ENCODE assay signal across 28 mouse cellular contexts in the genomic region with DNA sequence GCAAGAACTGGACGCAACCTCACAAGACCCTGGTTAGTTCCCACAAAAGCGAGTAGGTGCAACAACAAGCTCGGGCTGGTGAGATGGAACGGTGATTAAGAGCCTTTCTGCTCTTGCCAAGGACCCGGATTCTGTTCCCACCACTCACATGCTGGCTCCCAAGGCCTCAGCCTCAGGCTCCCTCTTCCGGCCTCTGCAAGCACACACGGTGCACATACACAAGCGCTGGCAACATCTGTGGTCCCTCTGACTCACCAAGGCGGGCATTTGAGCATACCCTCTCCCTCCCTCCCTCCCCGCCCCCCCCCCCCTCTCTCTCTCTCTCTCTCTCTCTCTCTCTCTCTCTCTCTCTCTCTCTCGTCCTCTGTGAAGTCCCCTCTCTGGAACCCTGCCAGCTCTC. TPM values are rescaled to one million over a fixed set of nuclear protein-coding genes. Genes with fewer than 3 reads are reported as not detected.
DNase-seq lines count a peak whose midpoint lies in the region; ATAC-seq and TF ChIP-seq lines count a peak whose summit lies in the region.
"Had no signal": no experiment of that assay in that cellular context is flagged by ENCODE, and none has a peak within 500 bp of the region (broad histone marks: within the 10 kb centered on the region; RNA-seq: fewer than 3 reads in every experiment).

No protein-coding gene starts in this region.

- H3K9ac ChIP-seq in forebrain, embryonic 14.5 days (ENCODE audit: low read length) = no peak overlapping the region
- H3K9ac ChIP-seq in forebrain, postnatal 0 days = no peak overlapping the region
- H3K9ac ChIP-seq in lung, embryonic 16.5 days (ENCODE audit: low read length) = no peak overlapping the region
- H3K9ac ChIP-seq: heart, embryonic 12.5 days; hindbrain, embryonic 15.5 days; kidney, embryonic 15.5 days; liver, embryonic 12.5 days; liver, postnatal 0 days; midbrain, embryonic 13.5 days had no signal

- H3K27me3 ChIP-seq in forebrain, embryonic 14.5 days (replicated peaks; ENCODE audit: control insufficient read depth, insufficient read depth, low read length) = no peaks in the 10 kb centered on the region
- H3K27me3 ChIP-seq in forebrain, postnatal 0 days (ENCODE audit: insufficient read depth, low read length) = no peaks in the 10 kb centered on the region
- no peaks in the 10 kb centered on the region for H3K27me3 ChIP-seq in lung, embryonic 16.5 days (ENCODE audit: control insufficient read depth, insufficient read depth, low read depth, low read length)
- H3K27me3 ChIP-seq: heart, embryonic 12.5 days; hindbrain, embryonic 15.5 days; kidney, embryonic 15.5 days; liver, embryonic 12.5 days; megakaryocyte, embryonic 14.5 days; midbrain, embryonic 13.5 days had no signal

- peak; percentile 24 for DNase-seq in forebrain, embryonic 14.5 days (ENCODE audit: low spot score)
- DNase-seq in forebrain, postnatal 0 days = no peak
- DNase-seq in lung, postnatal 10 days = no peak
- peak; percentile 12 for DNase-seq in ES-CJ7 (ENCODE audit: low read depth, low spot score)
- DNase-seq in thymus, postnatal 25 days = no peak
- DNase-seq: adrenal gland, adult 8-10 months; cerebellum, adult 11 months; cerebellum, adult 9-10 months; cerebellum, postnatal 36 days; gastrocnemius, postnatal 14 days; kidney, adult 11 months; kidney, postnatal 36 days; left cerebral cortex, postnatal 4 days; liver, postnatal 0 days; lung, postnatal 4 days; right cerebral cortex, adult 18-20 months; thymus, adult 18-20 months; thymus, postnatal 36 days had no signal

- peaks cover 4% of the 10 kb centered on the region for H3K4me1 ChIP-seq in forebrain, embryonic 14.5 days (ENCODE audit: control insufficient read depth, insufficient read depth, low read length)
- peaks cover 6% of the 10 kb centered on the region for H3K4me1 ChIP-seq in forebrain, postnatal 0 days (ENCODE audit: insufficient read depth)
- H3K4me1 ChIP-seq in lung, embryonic 16.5 days (replicated peaks; ENCODE audit: control insufficient read depth, insufficient read depth, low read length) = peaks cover 14% of the 10 kb centered on the region
- H3K4me1 ChIP-seq in brown adipose tissue, adult 24 weeks (ENCODE audit: control insufficient read depth, insufficient read depth, insufficient read length, low read length) = peaks cover 52% of the 10 kb centered on the region

- ATAC-seq in forebrain, embryonic 14.5 days = no peak
- ATAC-seq in forebrain, postnatal 0 days = no peak
- 0 out of 2 replicates have a peak, but pooled peaks have one; percentile 30 for ATAC-seq in lung, embryonic 16.5 days (ENCODE audit: low read depth)
- ATAC-seq: inflammation-experienced regulatory T-cells, adult 6 months; liver, embryonic 12.5 days; liver, postnatal 0 days; midbrain, embryonic 13.5 days had no signal

- no peak overlapping the region for H3K4me3 ChIP-seq in forebrain, embryonic 14.5 days (ENCODE audit: low read depth, low read length)
- H3K4me3 ChIP-seq in forebrain, postnatal 0 days (ENCODE audit: low read depth, low read length) = no peak overlapping the region
- no peak overlapping the region for H3K4me3 ChIP-seq in lung, embryonic 16.5 days (ENCODE audit: low read length)
- no peak overlapping the region for H3K4me3 ChIP-seq in brown adipose tissue, adult 24 weeks (ENCODE audit: insufficient read depth, low read depth, low read length)
- H3K4me3 ChIP-seq: heart, embryonic 12.5 days; hindbrain, embryonic 15.5 days; kidney, embryonic 15.5 days; layer of hippocampus, adult 2 months; liver, embryonic 12.5 days; midbrain, embryonic 13.5 days had no signal

- no peak overlapping the region for H3K4me2 ChIP-seq in forebrain, embryonic 14.5 days (ENCODE audit: low read length)
- no peak overlapping the region for H3K4me2 ChIP-seq in forebrain, postnatal 0 days (ENCODE audit: low read depth)
- no peak overlapping the region for H3K4me2 ChIP-seq in lung, embryonic 16.5 days (ENCODE audit: low read depth, low read length)
- H3K4me2 ChIP-seq: heart, embryonic 12.5 days; hindbrain, embryonic 15.5 days; kidney, embryonic 15.5 days; liver, embryonic 12.5 days; midbrain, embryonic 13.5 days had no signal

- H3K9me3 ChIP-seq in forebrain, embryonic 14.5 days (replicated peaks; ENCODE audit: control insufficient read depth, low read length) = no peaks in the 10 kb centered on the region
- H3K9me3 ChIP-seq in forebrain, postnatal 0 days (ENCODE audit: low read length) = no peaks in the 10 kb centered on the region
- H3K9me3 ChIP-seq in lung, embryonic 16.5 days (ENCODE audit: control insufficient read depth, low read length) = no peaks in the 10 kb centered on the region
- H3K9me3 ChIP-seq: heart, embryonic 12.5 days; hindbrain, embryonic 15.5 days; kidney, embryonic 15.5 days; liver, embryonic 12.5 days; megakaryocyte, embryonic 14.5 days; midbrain, embryonic 13.5 days had no signal

- H3K27ac ChIP-seq in forebrain, embryonic 14.5 days (ENCODE audit: low read depth, low read length) = no peak overlapping the region
- no peak overlapping the region for H3K27ac ChIP-seq in forebrain, postnatal 0 days (ENCODE audit: low read depth, low read length)
- no peak overlapping the region for H3K27ac ChIP-seq in lung, embryonic 16.5 days (ENCODE audit: low read length)
- peak overlapping the region; percentile 6 for H3K27ac ChIP-seq in brown adipose tissue, adult 24 weeks (replicated peaks; ENCODE audit: low read depth, low read length)
- H3K27ac ChIP-seq: hindbrain, embryonic 15.5 days; liver, embryonic 12.5 days; midbrain, embryonic 13.5 days had no signal

- 55% methylated on average over 10 of the region's 11 CpGs for WGBS in forebrain, embryonic 14.5 days
- WGBS in forebrain, postnatal 0 days = 52% methylated on average over 11 of the region's 11 CpGs
- 57% methylated on average over 10 of the region's 11 CpGs for WGBS in lung, embryonic 16.5 days

- no peak for TF ChIP-seq CTCF in forebrain, postnatal 0 days (IDR thresholded peaks at IDR 0.05; ENCODE audit: low read depth)

- H3K36me3 ChIP-seq in forebrain, embryonic 14.5 days (ENCODE audit: control insufficient read depth, insufficient read depth, low read length) = no peaks in the 10 kb centered on the region
- no peaks in the 10 kb centered on the region for H3K36me3 ChIP-seq in forebrain, postnatal 0 days (ENCODE audit: insufficient read depth)
- H3K36me3 ChIP-seq in lung, embryonic 16.5 days (ENCODE audit: control insufficient read depth, insufficient read depth, low read length) = peaks cover 10% of the 10 kb centered on the region; the same call in 1 of the 2 replicates
- H3K36me3 ChIP-seq: hindbrain, embryonic 15.5 days; midbrain, embryonic 13.5 days had no signal

RNA-seq across cellular contexts. Expression of gene Lnx2, which starts 31.1 kb away (rescaled TPM):
- polyA plus RNA-seq in forebrain, embryonic 14.5 days (2014; fragmentation: Nextera tagmentation; extraction: Ambion mirVana) = 8.1 and 10.9 TPM in 2 replicates
- 10.0 and 14.4 TPM in 2 replicates for total RNA-seq in forebrain, postnatal 0 days (2014; rRNA removed)
- 5.6 and 6.5 TPM in 2 replicates for polyA plus RNA-seq in forebrain, postnatal 0 days (2015; fragmentation: Nextera tagmentation; extraction: Ambion mirVana)
- polyA plus RNA-seq in lung, embryonic 16.5 days (2015; fragmentation: Nextera tagmentation; extraction: Ambion mirVana) = 19.7 and 19.8 TPM in 2 replicates
- polyA plus RNA-seq in brown adipose tissue, adult 24 weeks (2012; ENCODE audit: insufficient read depth, insufficient read length, missing spikeins) = 6.6 and 7.0 TPM in 2 replicates

RNA-seq across cellular contexts. Expression of gene Polr1d, which starts 31.5 kb away (rescaled TPM):
- polyA plus RNA-seq in forebrain, embryonic 14.5 days (2014; fragmentation: Nextera tagmentation; extraction: Ambion mirVana) = 121 and 135 TPM in 2 replicates
- total RNA-seq in forebrain, postnatal 0 days (2014; rRNA removed) = 92.1 and 126 TPM in 2 replicates
- polyA plus RNA-seq in forebrain, postnatal 0 days (2015; fragmentation: Nextera tagmentation; extraction: Ambion mirVana) = 114 and 141 TPM in 2 replicates
- polyA plus RNA-seq in lung, embryonic 16.5 days (2015; fragmentation: Nextera tagmentation; extraction: Ambion mirVana) = 118 and 120 TPM in 2 replicates
- 203 and 223 TPM in 2 replicates for polyA plus RNA-seq in brown adipose tissue, adult 24 weeks (2012; ENCODE audit: insufficient read depth, insufficient read length, missing spikeins)

Comparison
In these comparisons a context has a peak if more than half of its experiments do, and no peak if none do; other contexts are left out.
1. DNase-seq: peak in forebrain, embryonic 14.5 days (single experiment) and ES-CJ7 (single experiment); none in forebrain, postnatal 0 days (single experiment), lung, postnatal 10 days (single experiment) and thymus, postnatal 25 days (single experiment).